Mouse (Mus musculus) spleen, adult 2 months (tissue): ENCODE measurements around the gene Cwc22. TPM values are rescaled to one million over a fixed set of nuclear protein-coding genes. Genes with fewer than 3 reads are reported as not detected.

ENCODE experiments used
- DNase-seq, 2 experiments: peaks; one replicate each; pipeline versions ENCODE4 v3.0.0 to v3.0.0-alpha.2; 2012 to 2021; ENCODE audit warnings: low spot score in 2 of 2, low read depth in 1 of 2
- H3K27ac ChIP-seq: fragments of 200-500 bp; 2 replicates; pipeline ENCODE4 v1.5.1; 2012; ENCODE audit warnings: low read length, inconsistent platforms; ENCODE audit not compliant: insufficient read depth
- H3K27me3 ChIP-seq: fragments of 200-500 bp; 2 replicates; pipeline ENCODE4 v1.6.1; 2012; ENCODE audit warnings: mild to moderate bottlenecking, moderate library complexity, low read length, inconsistent platforms; ENCODE audit not compliant: control insufficient read depth, insufficient read depth
- H3K36me3 ChIP-seq: fragments of 200-500 bp; 2 replicates; pipeline ENCODE4 v1.6.1; 2012; ENCODE audit warnings: mild to moderate bottlenecking, low read length, inconsistent platforms; ENCODE audit not compliant: control insufficient read depth, insufficient read depth
- H3K4me1 ChIP-seq: fragments of 200-500 bp; 2 replicates; pipeline ENCODE4 v1.6.1; 2011; ENCODE audit warnings: inconsistent platforms; ENCODE audit not compliant: control insufficient read depth, insufficient read depth, insufficient read length
- H3K4me3 ChIP-seq: fragments of 200-500 bp; 2 replicates; pipeline ENCODE4 v1.5.1; 2011; ENCODE audit warnings: mild to moderate bottlenecking, inconsistent platforms; ENCODE audit not compliant: insufficient read depth, insufficient read length; ENCODE audit errors: extremely low read depth
- CTCF ChIP-seq: fragments of 200-500 bp; IDR thresholded peaks from 2 replicates; pipeline ENCODE4 v1.5.1; 2011; ENCODE audit warnings: mild to moderate bottlenecking, inconsistent platforms; ENCODE audit not compliant: insufficient read depth, insufficient read length, insufficient replicate concordance; ENCODE audit errors: extremely low read depth
- POLR2A ChIP-seq: fragments of 200-500 bp; IDR thresholded peaks from 2 replicates; pipeline ENCODE4 v1.6.1; 2011; ENCODE audit warnings: low read depth, low read length, inconsistent platforms
- WGBS: fragments of 180-500 bp; shearing (Covaris S2); methylation state at CpG from one replicate; pipeline ENCODE4 v1.1.7; 2018; 5-methylcytosine and 5-hydroxymethylcytosine counted together
- polyA plus RNA-seq: library from polyadenylated mRNA; depleted of rRNA; stranded (reverse); fragments of >200 nt; gene quantifications from 2 replicates; pipeline ENCODE4 v1.2.3, GENCODE M21; 2012

Gene Cwc22
- polyA plus RNA-seq, 1 experiment: 2.9 TPM

GRCm38 (mm10) chr2:77941944-77942343 is 4.2 kb downstream of the Cwc22 start:
- H3K4me3 ChIP-seq: no peak overlapping the region; the same call in 1 of the 2 replicates
- no peaks in the 10 kb centered on the region for H3K27me3 ChIP-seq
- TF ChIP-seq POLR2A: no peak
- TF ChIP-seq CTCF: no peak
- WGBS: 90% methylated on average over 2 of the region's 2 CpGs
- H3K36me3 ChIP-seq: peaks cover 2% of the 10 kb centered on the region; the same call in 1 of the 2 replicates
- DNase-seq: no peak
- no peaks in the 10 kb centered on the region for H3K4me1 ChIP-seq
- H3K27ac ChIP-seq: no peak overlapping the region

GRCm38 (mm10) chr2:77938317-77938716 is 7.9 kb downstream of the Cwc22 start:
- WGBS: 96% methylated on average over 4 of the region's 4 CpGs
- H3K27me3 ChIP-seq: no peaks in the 10 kb centered on the region
- H3K27ac ChIP-seq: no peak overlapping the region
- no peak for TF ChIP-seq POLR2A
- TF ChIP-seq CTCF: no peak
- no peak overlapping the region for H3K4me3 ChIP-seq
- no peak for DNase-seq
- H3K36me3 ChIP-seq: peaks cover 19% of the 10 kb centered on the region
- no peaks in the 10 kb centered on the region for H3K4me1 ChIP-seq

GRCm38 (mm10) chr2:77937818-77938217 is 8.4 kb downstream of the Cwc22 start:
- TF ChIP-seq POLR2A: no peak
- no peak for TF ChIP-seq CTCF
- WGBS: 93% methylated on average over 3 of the region's 3 CpGs
- Histone ChIP-seq H3K27me3 (no peaks in the 10 kb centered on the region), H3K27ac (no peak overlapping the region), H3K36me3 (peaks cover 20% of the 10 kb centered on the region), H3K4me3 (no peak overlapping the region), H3K4me1 (no peaks in the 10 kb centered on the region)
- no peak for DNase-seq

GRCm38 (mm10) chr2:77934138-77934537 is 12.0 kb downstream of the Cwc22 start:
- H3K27me3 ChIP-seq: no peaks in the 10 kb centered on the region
- no peaks in the 10 kb centered on the region for H3K4me1 ChIP-seq
- no peak overlapping the region for H3K27ac ChIP-seq
- peaks cover 30% of the 10 kb centered on the region for H3K36me3 ChIP-seq
- DNase-seq: no peak
- TF ChIP-seq CTCF (no peak), POLR2A (no peak)
- H3K4me3 ChIP-seq: no peak overlapping the region
- 95% methylated on average over 4 of the region's 4 CpGs for WGBS

- TF ChIP-seq POLR2A: no peak
- TF ChIP-seq CTCF: no peak
- 95% methylated on average over 2 of the region's 2 CpGs for WGBS
- Histone ChIP-seq H3K4me1 (no peaks in the 10 kb centered on the region), H3K27me3 (no peaks in the 10 kb centered on the region), H3K36me3 (peaks cover 31% of the 10 kb centered on the region), H3K27ac (no peak overlapping the region), H3K4me3 (no peak overlapping the region)
- no peak for DNase-seq
Measured at GRCm38 (mm10) chr2:77933630-77934029, 12.5 kb downstream of the Cwc22 start.

GRCm38 (mm10) chr2:77931958-77932357 is 14.2 kb downstream of the Cwc22 start:
- no peaks in the 10 kb centered on the region for H3K27me3 ChIP-seq
- no peak overlapping the region for H3K4me3 ChIP-seq
- H3K36me3 ChIP-seq: peaks cover 41% of the 10 kb centered on the region
- no peaks in the 10 kb centered on the region for H3K4me1 ChIP-seq
- no peak for TF ChIP-seq POLR2A
- no peak for TF ChIP-seq CTCF
- 91% methylated on average over 1 of the region's 1 CpGs for WGBS
- DNase-seq: no peak
- no peak overlapping the region for H3K27ac ChIP-seq

- WGBS: 98% methylated on average over 10 of the region's 10 CpGs
- no peak for TF ChIP-seq POLR2A
- TF ChIP-seq CTCF: no peak
- H3K36me3 ChIP-seq: peaks cover 34% of the 10 kb centered on the region
Measured at GRCm38 (mm10) chr2:77928352-77928751, 17.8 kb downstream of the Cwc22 start.

More at GRCm38 (mm10) chr2:77928352-77928751, 17.8 kb downstream of the Cwc22 start:
- no peak for DNase-seq
- Histone ChIP-seq H3K4me1 (no peaks in the 10 kb centered on the region), H3K4me3 (no peak overlapping the region), H3K27me3 (no peaks in the 10 kb centered on the region), H3K27ac (no peak overlapping the region)
